Mouse (Mus musculus): ENCODE results near the gene Grin2d. TPM values are rescaled to one million over a fixed set of nuclear protein-coding genes. Genes with fewer than 3 reads are reported as not detected.

Gene Grin2d
- polyA plus RNA-seq, 1 experiment = 0.65 TPM

- Histone ChIP-seq H3K4me2 (ENCODE audit: low read depth) (peak overlapping the region; percentile 72), H3K4me3 (peak overlapping the region; percentile 92), H3K79me2 (ENCODE audit: control insufficient read depth, insufficient read depth) (peaks cover 14% of the 10 kb centered on the region), H3K36me3 (ENCODE audit: control insufficient read depth, insufficient read depth) (peaks cover 4% of the 10 kb centered on the region), H3ac (ENCODE audit: control insufficient read depth, insufficient read length) (peak overlapping the region; percentile 36), H3K27me3 (ENCODE audit: control insufficient read depth, insufficient read depth, insufficient read length) (peaks cover 24% of the 10 kb centered on the region)
- TF ChIP-seq USF1 (IDR thresholded peaks at IDR 0.05; ENCODE audit: low read depth) = no peak
- TF ChIP-seq REST (IDR thresholded peaks at IDR 0.05; ENCODE audit: insufficient read depth, insufficient read length) = no peak
- TF ChIP-seq E2F4 (IDR thresholded peaks at IDR 0.05; ENCODE audit: insufficient read depth) = no peak
- no peak for TF ChIP-seq CEBPB (IDR thresholded peaks at IDR 0.05; ENCODE audit: insufficient read depth, poor library complexity, severe bottlenecking)
- TF ChIP-seq TCF12 (IDR thresholded peaks at IDR 0.05; ENCODE audit: insufficient read depth, poor library complexity, severe bottlenecking) = no peak
- TF ChIP-seq SRF (IDR thresholded peaks at IDR 0.05; ENCODE audit: control insufficient read depth, insufficient read length, low read depth) = no peak
- TF ChIP-seq MYOG (IDR thresholded peaks at IDR 0.05; ENCODE audit: control insufficient read depth in 1 of 3, insufficient read depth in 1 of 3, insufficient read length in 2 of 3, low read depth in 2 of 3) = no peak
These were observed 47.1 kb downstream of the Grin2d start for GRCm38 (mm10) chr7:45831128-45831525.

DNA sequence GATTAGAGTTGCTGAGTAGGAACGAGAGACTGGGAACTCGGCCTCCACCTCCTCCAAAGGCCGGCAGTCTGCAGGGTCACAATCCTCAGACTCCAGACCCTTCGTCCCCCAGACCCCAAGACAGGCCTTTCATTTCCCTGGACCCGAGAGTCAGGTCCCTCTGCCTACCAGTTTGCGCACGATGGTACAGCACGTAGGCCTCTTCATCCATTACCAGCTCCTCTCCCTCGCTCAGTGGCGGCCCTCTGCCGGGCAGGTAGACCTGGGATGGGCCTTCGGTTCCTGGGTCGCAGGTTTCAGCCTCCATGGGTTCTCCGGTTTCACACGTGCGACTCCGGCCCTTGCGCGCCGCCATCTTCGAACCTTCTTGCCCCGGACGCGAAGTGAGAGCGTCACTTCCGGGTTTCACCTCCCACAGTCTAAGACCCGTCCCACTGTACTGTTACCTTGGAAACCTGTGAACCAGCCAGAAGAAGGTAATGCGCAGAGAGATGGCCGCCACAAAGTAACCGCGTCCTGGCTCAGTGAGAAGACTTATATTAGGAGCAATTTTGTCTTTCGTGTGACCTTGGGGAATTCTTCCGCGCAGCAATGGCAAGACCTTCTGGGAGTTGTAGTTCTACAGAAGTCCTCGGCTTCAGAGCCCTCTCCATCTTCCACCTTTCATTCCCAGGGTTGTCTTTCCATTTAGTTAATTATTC is 47.6 kb downstream of the Grin2d start, which contains the start of gene Grwd1:
TSS of gene Grwd1 (minus strand) at position 518 of the 701 bp plus-strand sequence.
- peak within 1 kb of the TSS; percentile 92 for H3K4me3 ChIP-seq
- H3K27me3 ChIP-seq (ENCODE audit: control insufficient read depth, insufficient read depth, insufficient read length) = peaks cover 24% of the 10 kb centered on the region
- peak within 1 kb of the TSS; percentile 36 for H3ac ChIP-seq (ENCODE audit: control insufficient read depth, insufficient read length)
- peak within 1 kb of the TSS; percentile 89 for H3K4me2 ChIP-seq (ENCODE audit: low read depth)
- H3K36me3 ChIP-seq (ENCODE audit: control insufficient read depth, insufficient read depth) = peaks cover 9% of the 10 kb centered on the region
- peaks cover 14% of the 10 kb centered on the region for H3K79me2 ChIP-seq (ENCODE audit: control insufficient read depth, insufficient read depth)
- peak; percentile 80 for TF ChIP-seq MAX (IDR thresholded peaks at IDR 0.05; ENCODE audit: low read depth)
- no peak for TF ChIP-seq REST (IDR thresholded peaks at IDR 0.05; ENCODE audit: insufficient read depth, insufficient read length)
- TF ChIP-seq CEBPB (IDR thresholded peaks at IDR 0.05; ENCODE audit: insufficient read depth, poor library complexity, severe bottlenecking) = no peak
- peak; percentile 68 for TF ChIP-seq E2F4 (IDR thresholded peaks at IDR 0.05; ENCODE audit: insufficient read depth)
- no peak for TF ChIP-seq MYOD1 (IDR thresholded peaks at IDR 0.05; ENCODE audit: control insufficient read depth in 1 of 3, insufficient read length in 2 of 3, low read depth in 2 of 3)
- peak; percentile 54 for TF ChIP-seq POLR2A (IDR thresholded peaks at IDR 0.05; ENCODE audit: insufficient read length, low read depth)

DNA sequence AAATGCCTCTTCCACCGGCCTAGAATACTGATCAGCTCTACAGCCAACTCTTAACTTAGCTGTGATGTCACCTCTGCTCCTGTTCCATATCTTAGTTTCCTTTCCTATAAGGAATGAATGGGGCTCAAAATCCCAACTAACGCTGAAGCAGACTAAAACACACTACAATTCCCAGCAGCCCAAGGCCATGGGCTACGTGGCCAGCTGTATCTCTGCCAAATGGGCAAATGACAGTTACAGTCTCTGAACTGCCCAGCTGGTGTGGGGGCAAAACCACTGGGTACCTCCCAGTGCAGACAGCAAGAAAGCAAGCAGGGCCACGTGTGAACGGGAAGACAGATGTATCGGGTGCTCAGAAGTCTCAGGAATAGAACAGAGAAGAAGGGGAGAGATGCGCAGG is 51.5 kb downstream of the Grin2d start:
- no peaks in the 10 kb centered on the region for H3K27me3 ChIP-seq (ENCODE audit: control insufficient read depth, insufficient read depth, insufficient read length)
- no peak overlapping the region for H3ac ChIP-seq (ENCODE audit: control insufficient read depth, insufficient read length)
- no peak overlapping the region for H3K4me3 ChIP-seq
- TF ChIP-seq TCF3 (IDR thresholded peaks at IDR 0.05; ENCODE audit: insufficient read length, low read depth) (no peak), CEBPB (IDR thresholded peaks at IDR 0.05; ENCODE audit: insufficient read depth, poor library complexity, severe bottlenecking) (no peak), REST (IDR thresholded peaks at IDR 0.05; ENCODE audit: insufficient read depth, insufficient read length) (no peak), E2F4 (IDR thresholded peaks at IDR 0.05; ENCODE audit: insufficient read depth) (no peak), TCF12 (IDR thresholded peaks at IDR 0.05; ENCODE audit: insufficient read depth, poor library complexity, severe bottlenecking) (no peak), MYOG (IDR thresholded peaks at IDR 0.05; ENCODE audit: control insufficient read depth in 1 of 3, insufficient read depth in 1 of 3, insufficient read length in 2 of 3, low read depth in 2 of 3) (no peak), POLR2AphosphoS2 (IDR thresholded peaks at IDR 0.05; ENCODE audit: insufficient read length, low read depth) (no peak), POLR2A (IDR thresholded peaks at IDR 0.05; ENCODE audit: insufficient read length, low read depth) (no peak)
- peaks cover 9% of the 10 kb centered on the region for H3K36me3 ChIP-seq (ENCODE audit: control insufficient read depth, insufficient read depth)
- H3K4me2 ChIP-seq (ENCODE audit: low read depth) = no peak overlapping the region
- peaks cover 14% of the 10 kb centered on the region for H3K79me2 ChIP-seq (ENCODE audit: control insufficient read depth, insufficient read depth)

DNA sequence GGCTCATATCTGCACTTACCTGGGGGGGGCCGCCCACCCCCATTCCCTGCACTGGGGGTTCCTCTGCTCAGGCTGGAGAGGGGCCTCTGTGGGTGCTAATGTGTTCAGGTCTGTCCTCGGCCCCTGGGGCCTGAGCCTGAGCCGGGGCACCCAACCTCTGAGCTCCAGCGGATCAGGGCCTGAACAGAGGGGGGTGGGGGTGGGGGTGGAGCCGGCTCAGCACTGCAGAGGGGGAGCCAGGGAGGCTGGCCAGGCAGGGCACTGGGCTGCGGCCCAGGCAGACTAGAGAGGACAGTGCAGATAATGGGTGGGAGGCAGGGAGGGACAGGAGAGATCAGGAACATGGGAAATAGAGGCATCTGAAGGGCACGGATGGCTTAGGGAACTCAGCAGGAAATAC is 53.6 kb downstream of the Grin2d start, which contains the start of gene Kcnj14:
TSS of gene Kcnj14 (minus strand) at position 185 of the 400 bp plus-strand sequence.
- H3K4me2 ChIP-seq (ENCODE audit: low read depth) = no peak within 1 kb of the TSS
- no peak for TF ChIP-seq CEBPB (IDR thresholded peaks at IDR 0.05; ENCODE audit: insufficient read depth, poor library complexity, severe bottlenecking)
- TF ChIP-seq MYOG (IDR thresholded peaks at IDR 0.05; ENCODE audit: control insufficient read depth in 1 of 3, insufficient read depth in 1 of 3, insufficient read length in 2 of 3, low read depth in 2 of 3) = no peak
- H3K36me3 ChIP-seq (ENCODE audit: control insufficient read depth, insufficient read depth) = peaks cover 9% of the 10 kb centered on the region
- no peak within 1 kb of the TSS for H3K4me3 ChIP-seq
- no peak within 1 kb of the TSS for H3ac ChIP-seq (ENCODE audit: control insufficient read depth, insufficient read length)
- peaks cover 4% of the 10 kb centered on the region for H3K79me2 ChIP-seq (ENCODE audit: control insufficient read depth, insufficient read depth)
- no peaks in the 10 kb centered on the region for H3K27me3 ChIP-seq (ENCODE audit: control insufficient read depth, insufficient read depth, insufficient read length)

- TF ChIP-seq MYOD1 (IDR thresholded peaks at IDR 0.05; ENCODE audit: control insufficient read depth in 1 of 3, insufficient read length in 2 of 3, low read depth in 2 of 3) = no peak
- TF ChIP-seq REST (IDR thresholded peaks at IDR 0.05; ENCODE audit: insufficient read depth, insufficient read length) = no peak
- TF ChIP-seq E2F4 (IDR thresholded peaks at IDR 0.05; ENCODE audit: insufficient read depth) = no peak
- no peak for TF ChIP-seq POLR2A (IDR thresholded peaks at IDR 0.05; ENCODE audit: insufficient read length, low read depth)
- no peak for TF ChIP-seq USF1 (IDR thresholded peaks at IDR 0.05; ENCODE audit: low read depth)
- TF ChIP-seq TCF12 (IDR thresholded peaks at IDR 0.05; ENCODE audit: insufficient read depth, poor library complexity, severe bottlenecking) = no peak
- TF ChIP-seq SRF (IDR thresholded peaks at IDR 0.05; ENCODE audit: control insufficient read depth, insufficient read length, low read depth) = no peak
- TF ChIP-seq MAX (IDR thresholded peaks at IDR 0.05; ENCODE audit: low read depth) = no peak
- TF ChIP-seq CEBPB (IDR thresholded peaks at IDR 0.05; ENCODE audit: insufficient read depth, poor library complexity, severe bottlenecking) = no peak
- TF ChIP-seq POLR2AphosphoS2 (IDR thresholded peaks at IDR 0.05; ENCODE audit: insufficient read length, low read depth) = no peak
- TF ChIP-seq TCF3 (IDR thresholded peaks at IDR 0.05; ENCODE audit: insufficient read length, low read depth) = no peak
- TF ChIP-seq MYOG (IDR thresholded peaks at IDR 0.05; ENCODE audit: control insufficient read depth in 1 of 3, insufficient read depth in 1 of 3, insufficient read length in 2 of 3, low read depth in 2 of 3) = no peak
- no peak overlapping the region for H3K4me3 ChIP-seq
- H3K27me3 ChIP-seq (ENCODE audit: control insufficient read depth, insufficient read depth, insufficient read length) = no peaks in the 10 kb centered on the region
- H3ac ChIP-seq (ENCODE audit: control insufficient read depth, insufficient read length) = no peak overlapping the region
- no peaks in the 10 kb centered on the region for H3K79me2 ChIP-seq (ENCODE audit: control insufficient read depth, insufficient read depth)
- no peak overlapping the region for H3K4me2 ChIP-seq (ENCODE audit: low read depth)
- H3K36me3 ChIP-seq (ENCODE audit: control insufficient read depth, insufficient read depth) = peaks cover 3% of the 10 kb centered on the region
These were observed 57.3 kb downstream of the Grin2d start for GRCm38 (mm10) chr7:45820913-45821312.

Measured in myocyte (in vitro differentiated cells).